Mouse (Mus musculus): ENCODE measurements around the gene Loxl1.

Gene Loxl1

GRCm38 (mm10) chr9:58312196-58312943 lies 616 bp downstream of the Loxl1 start:
- no peak for DNase-seq (ENCODE audit: inconsistent ontology term)

GRCm38 (mm10) chr9:58311191-58311910 lies 1.6 kb downstream of the Loxl1 start:
- DNase-seq (ENCODE audit: inconsistent ontology term): no peak

- no peak for DNase-seq (ENCODE audit: inconsistent ontology term)
Observed at GRCm38 (mm10) chr9:58310043-58310660, 2.8 kb downstream of the Loxl1 start.

- peak; percentile 91 for DNase-seq (ENCODE audit: inconsistent ontology term)
Observed at GRCm38 (mm10) chr9:58308395-58308794, 4.6 kb downstream of the Loxl1 start.

GRCm38 (mm10) chr9:58305686-58306085 lies 7.3 kb downstream of the Loxl1 start:
- DNase-seq (ENCODE audit: inconsistent ontology term): no peak

GRCm38 (mm10) chr9:58303599-58304271 lies 9.3 kb downstream of the Loxl1 start:
- DNase-seq (ENCODE audit: inconsistent ontology term): no peak

- DNase-seq (ENCODE audit: inconsistent ontology term): no peak
Observed at GRCm38 (mm10) chr9:58303115-58303514, 9.9 kb downstream of the Loxl1 start.

GRCm38 (mm10) chr9:58299356-58299799 lies 13.6 kb downstream of the Loxl1 start:
- peak; percentile 66 for DNase-seq (ENCODE audit: inconsistent ontology term)

GRCm38 (mm10) chr9:58297961-58298477 lies 15.0 kb downstream of the Loxl1 start:
- DNase-seq (ENCODE audit: inconsistent ontology term): no peak

- no peak for DNase-seq (ENCODE audit: inconsistent ontology term)
Observed at GRCm38 (mm10) chr9:58297065-58297464, 15.9 kb downstream of the Loxl1 start.

GRCm38 (mm10) chr9:58295766-58296361 lies 17.1 kb downstream of the Loxl1 start:
- DNase-seq (ENCODE audit: inconsistent ontology term): peak; percentile 91

- DNase-seq (ENCODE audit: inconsistent ontology term): no peak
Observed at GRCm38 (mm10) chr9:58295345-58295744, 17.6 kb downstream of the Loxl1 start.

GRCm38 (mm10) chr9:58294527-58294926 lies 18.5 kb downstream of the Loxl1 start:
- DNase-seq (ENCODE audit: inconsistent ontology term): no peak

- DNase-seq (ENCODE audit: inconsistent ontology term): no peak
Observed at GRCm38 (mm10) chr9:58289901-58290300, 23.1 kb downstream of the Loxl1 start.

GRCm38 (mm10) chr9:58289090-58289489 lies 23.9 kb downstream of the Loxl1 start:
- DNase-seq (ENCODE audit: inconsistent ontology term): no peak

- peak; percentile 71 for DNase-seq (ENCODE audit: inconsistent ontology term)
Observed at GRCm38 (mm10) chr9:58283431-58283830, 29.6 kb downstream of the Loxl1 start.

- DNase-seq (ENCODE audit: inconsistent ontology term): no peak
Observed at GRCm38 (mm10) chr9:58281597-58281996, 31.4 kb downstream of the Loxl1 start.

GRCm38 (mm10) chr9:58280259-58281109 lies 32.5 kb downstream of the Loxl1 start:
- peak; percentile 81 for DNase-seq (ENCODE audit: inconsistent ontology term)

GRCm38 (mm10) chr9:58279780-58280179 lies 33.2 kb downstream of the Loxl1 start:
- DNase-seq (ENCODE audit: inconsistent ontology term): no peak

Measured in Muller cell, postnatal 12 days (primary cell).